Mouse (Mus musculus) neutrophil, adult 5-6 weeks (primary cell): Measurements from ENCODE around the gene Slc6a16. TPM values are rescaled to one million over a fixed set of nuclear protein-coding genes. Genes with fewer than 3 reads are reported as not detected.

Experiments used
- ATAC-seq: fragments of 151-379, 151-347 bp; 2 replicates; pipeline ENCODE4 v1.8.0; 2017; ENCODE audit warnings: mild to moderate bottlenecking, moderate TSS enrichment; ENCODE audit not compliant: insufficient number of reproducible peaks, poor library complexity, low FRiP score, severe bottlenecking; ENCODE audit errors: extremely low read depth
- total RNA-seq: library from RNA; stranded (forward); fragments of 200-1000 nt; gene quantifications from 2 replicates; pipeline ENCODE4 v1.2.3, GENCODE M21; 2017

Gene Slc6a16
- total RNA-seq, 1 experiment from 2014 or later, result not detected

- ATAC-seq, result no peak
Measured at GRCm38 (mm10) chr7:45297563-45297962, 56.7 kb downstream of the Slc6a16 start.

GRCm38 (mm10) chr7:45299752-45300151, 58.9 kb downstream of the Slc6a16 start:
- peak; percentile 90 for ATAC-seq

- ATAC-seq, result no peak
Measured at GRCm38 (mm10) chr7:45300270-45300669, 59.4 kb downstream of the Slc6a16 start.

GRCm38 (mm10) chr7:45302626-45303025, 61.7 kb downstream of the Slc6a16 start:
- no peak for ATAC-seq

GRCm38 (mm10) chr7:45304869-45305268, 64.0 kb downstream of the Slc6a16 start:
- no peak for ATAC-seq

GRCm38 (mm10) chr7:45305275-45305674, 64.4 kb downstream of the Slc6a16 start:
- ATAC-seq, result peak; percentile 24; the same call in 1 of the 2 replicates

GRCm38 (mm10) chr7:45308551-45309240, 67.8 kb downstream of the Slc6a16 start:
- no peak for ATAC-seq

GRCm38 (mm10) chr7:45309455-45309854, 68.6 kb downstream of the Slc6a16 start:
- ATAC-seq, result peak; percentile 36; the same call in 1 of the 2 replicates

- ATAC-seq, result no peak
Measured at GRCm38 (mm10) chr7:45312023-45312422, 71.1 kb downstream of the Slc6a16 start.

GRCm38 (mm10) chr7:45312686-45313453, 72.0 kb downstream of the Slc6a16 start:
- ATAC-seq, result no peak

- ATAC-seq, result no peak
Measured at GRCm38 (mm10) chr7:45313495-45313894, 72.6 kb downstream of the Slc6a16 start.

- ATAC-seq, result no peak
Measured at GRCm38 (mm10) chr7:45315182-45315701, 74.4 kb downstream of the Slc6a16 start.

- ATAC-seq, result no peak
Measured at GRCm38 (mm10) chr7:45316536-45316935, 75.7 kb downstream of the Slc6a16 start.

- no peak for ATAC-seq
Measured at GRCm38 (mm10) chr7:45322245-45322644, 81.4 kb downstream of the Slc6a16 start.

Other genes starting within 250 kb of the Slc6a16 start
- 216 and 230 TPM in 2 replicates for gene Irf3, start 243.4 kb upstream of the Slc6a16 start, total RNA-seq
- gene Bcl2l12, start 242.4 kb upstream of the Slc6a16 start, total RNA-seq, result 17.8 and 20.9 TPM in 2 replicates
- 35.7 and 39.7 TPM in 2 replicates for gene Scaf1, start 224.7 kb upstream of the Slc6a16 start, total RNA-seq
- gene Rras, start 223.1 kb upstream of the Slc6a16 start, total RNA-seq, result 4.9 and 7.1 TPM in 2 replicates
- gene Prr12, start 188.2 kb upstream of the Slc6a16 start, total RNA-seq, result 7.6 and 10.2 TPM in 2 replicates
- 50.7 and 51.0 TPM in 2 replicates for gene Nosip, start 178.7 kb upstream of the Slc6a16 start, total RNA-seq
- gene Prrg2, start 178.4 kb upstream of the Slc6a16 start, total RNA-seq, result 19.8 and 21.8 TPM in 2 replicates
- gene Rcn3, start 148.9 kb upstream of the Slc6a16 start, total RNA-seq, result 9.2 and 16.1 TPM in 2 replicates
- gene Fcgrt, start 137.2 kb upstream of the Slc6a16 start, total RNA-seq, result 29.6 and 32.2 TPM in 2 replicates
- 587 and 609 TPM in 2 replicates for gene Rps11, start 116.6 kb upstream of the Slc6a16 start, total RNA-seq
- 2,520 and 3,147 TPM in 2 replicates for gene Rpl13a, start 112.3 kb upstream of the Slc6a16 start, total RNA-seq
- gene Gm45713, start 104.9 kb upstream of the Slc6a16 start, total RNA-seq, result 0.58 TPM in 1 of 2 replicates, not detected in the other
- 34.4 and 37.5 TPM in 2 replicates for gene Flt3l, start 104.7 kb upstream of the Slc6a16 start, total RNA-seq
- gene Pih1d1, start 86.8 kb upstream of the Slc6a16 start, total RNA-seq, result 33.4 and 38.5 TPM in 2 replicates
- gene Aldh16a1, start 86.5 kb upstream of the Slc6a16 start, total RNA-seq, result 38.3 and 39.7 TPM in 2 replicates
- not detected in 2 replicates for gene Slc17a7, start 77.1 kb upstream of the Slc6a16 start, total RNA-seq
- not detected in 2 replicates for gene Gfy, start 61.5 kb upstream of the Slc6a16 start, total RNA-seq
- not detected in 2 replicates for gene Pth2, start 60.1 kb upstream of the Slc6a16 start, total RNA-seq
- gene Ccdc155, start 36.2 kb upstream of the Slc6a16 start, total RNA-seq, result 0.25 and 0.35 TPM in 2 replicates
- 1.6 and 2.8 TPM in 2 replicates for gene Dkkl1, start 28.9 kb upstream of the Slc6a16 start, total RNA-seq
- gene Tead2, start 25.3 kb upstream of the Slc6a16 start, total RNA-seq, result not detected in 2 replicates
- gene Cd37, start 2.0 kb upstream of the Slc6a16 start, total RNA-seq, result 602 and 650 TPM in 2 replicates
- not detected in 2 replicates for gene Slc6a21, start 36.4 kb downstream of the Slc6a16 start, total RNA-seq
- gene Trpm4, start 92.7 kb downstream of the Slc6a16 start, total RNA-seq, result 2.6 and 5.2 TPM in 2 replicates
- gene Hrc, start 94.2 kb downstream of the Slc6a16 start, total RNA-seq, result not detected in 2 replicates
- gene Ppfia3, start 125.9 kb downstream of the Slc6a16 start, total RNA-seq, result not detected in 2 replicates
- 0.70 TPM in 1 of 2 replicates, not detected in the other for gene Lin7b, start 129.5 kb downstream of the Slc6a16 start, total RNA-seq
- 502 and 563 TPM in 2 replicates for gene Snrnp70, start 154.7 kb downstream of the Slc6a16 start, total RNA-seq
- not detected in 2 replicates for gene Kcna7, start 164.6 kb downstream of the Slc6a16 start, total RNA-seq
- not detected in 2 replicates for gene Ntf5, start 172.6 kb downstream of the Slc6a16 start, total RNA-seq
- not detected in 2 replicates for gene Lhb, start 179.7 kb downstream of the Slc6a16 start, total RNA-seq
- 9.9 and 14.6 TPM in 2 replicates for gene Gys1, start 193.8 kb downstream of the Slc6a16 start, total RNA-seq
- gene Ruvbl2, start 197.0 kb downstream of the Slc6a16 start, total RNA-seq, result 37.8 and 44.6 TPM in 2 replicates
- 1,339 and 1,541 TPM in 2 replicates for gene Ftl1, start 218.8 kb downstream of the Slc6a16 start, total RNA-seq
- 31.1 and 37.9 TPM in 2 replicates for gene Bax, start 225.8 kb downstream of the Slc6a16 start, total RNA-seq
- not detected in 2 replicates for gene Tulp2, start 240.8 kb downstream of the Slc6a16 start, total RNA-seq
- gene Gm45808, start 245.7 kb downstream of the Slc6a16 start, total RNA-seq, result not detected in 2 replicates
- gene Dhdh, start 247.7 kb downstream of the Slc6a16 start, total RNA-seq, result 3.1 and 3.7 TPM in 2 replicates